Mouse (Mus musculus) hindbrain, postnatal 0 days (tissue): ENCODE measurements around the gene Tmem104. TPM values are rescaled to one million over a fixed set of nuclear protein-coding genes. Genes with fewer than 3 reads are reported as not detected.

Source experiments
- ATAC-seq: fragments of 200-750 bp; cut with Nextera tagmentation; 2 replicates; pipeline ENCODE4 v1.8.0; 2017; ENCODE audit warnings: mild to moderate bottlenecking, moderate TSS enrichment, moderate library complexity
- DNase-seq: peaks from one replicate; pipeline ENCODE4 v3.0.0-alpha.2; 2015; ENCODE audit warnings: low spot score
- H3K27ac ChIP-seq: fragments of 300-500 bp; sonication (generic); 2 replicates; pipeline ENCODE4 v1.5.1; 2014; ENCODE audit warnings: mild to moderate bottlenecking
- H3K27me3 ChIP-seq: fragments of 300-500 bp; sonication (generic); 2 replicates; pipeline ENCODE4 v1.6.1; 2014; ENCODE audit warnings: low read length, mixed read lengths; ENCODE audit not compliant: insufficient read depth
- H3K36me3 ChIP-seq: fragments of 300-500 bp; sonication (generic); 2 replicates; pipeline ENCODE4 v1.6.1; 2014; ENCODE audit warnings: low read length, mixed read lengths; ENCODE audit not compliant: insufficient read depth
- H3K4me1 ChIP-seq: fragments of 300-500 bp; sonication (generic); 2 replicates; pipeline ENCODE4 v1.6.1; 2014; ENCODE audit warnings: antibody characterized with exemption, low read length, mixed read lengths; ENCODE audit not compliant: insufficient read depth
- H3K4me2 ChIP-seq: fragments of 300-500 bp; sonication (generic); 2 replicates; pipeline ENCODE4 v1.6.1; 2014; ENCODE audit warnings: low read depth, mild to moderate bottlenecking, low read length, moderate library complexity, mixed read lengths
- H3K4me3 ChIP-seq: fragments of 300-500 bp; sonication (generic); 2 replicates; pipeline ENCODE4 v1.5.1; 2014; ENCODE audit warnings: low read length
- H3K9ac ChIP-seq: fragments of 300-500 bp; sonication (generic); replicated peaks from 2 replicates; pipeline ENCODE4 v1.6.1; 2014; ENCODE audit warnings: mild to moderate bottlenecking, low read length, moderate library complexity, mixed read lengths
- H3K9me3 ChIP-seq: fragments of 300-500 bp; sonication (generic); 2 replicates; pipeline ENCODE4 v1.6.1; 2016; ENCODE audit warnings: low read length, mixed read lengths
- CTCF ChIP-seq: IDR thresholded peaks from 2 replicates; pipeline ENCODE4 v1.5.1; 2016; ENCODE audit warnings: antibody characterized with exemption, control low read depth, low read depth
- WGBS: fragments of 180-500 bp; shearing (Covaris S2); extraction: QIAGEN DNeasy Blood & Tissue Kit; methylation state at CpG from one replicate; pipeline ENCODE4 v1.1.7; 2014; 5-methylcytosine and 5-hydroxymethylcytosine counted together
- polyA plus RNA-seq: library from polyadenylated mRNA; unstranded; fragments of >200 nt; fragmentation: Nextera tagmentation; extraction: Ambion mirVana; gene quantifications from 2 replicates; pipeline ENCODE4 v1.2.1, GENCODE M21; 2015
- total RNA-seq: library from RNA; depleted of rRNA; stranded (reverse); fragments of >200 nt; gene quantifications from 2 replicates; pipeline ENCODE4 v1.2.3, GENCODE M21; 2014

Tmem104 gene
- total and polyA plus RNA-seq, 2 experiments from 2014 or later = 11.1 to 13.5 TPM

GRCm38 (mm10) chr11:115274771-115275170 lies 87.5 kb downstream of the Tmem104 start:
- no peak overlapping the region for H3K4me3 ChIP-seq
- DNase-seq (no peak), ATAC-seq (no peak)
- WGBS = 94% methylated on average over 6 of the region's 6 CpGs
- H3K36me3 ChIP-seq = no peaks in the 10 kb centered on the region
- H3K9ac ChIP-seq = no peak overlapping the region
- no peak for TF ChIP-seq CTCF
- no peak overlapping the region for H3K4me2 ChIP-seq
- H3K4me1 ChIP-seq = peaks cover 10% of the 10 kb centered on the region
- no peaks in the 10 kb centered on the region for H3K9me3 ChIP-seq
- no peaks in the 10 kb centered on the region for H3K27me3 ChIP-seq
- H3K27ac ChIP-seq = no peak overlapping the region

GRCm38 (mm10) chr11:115275509-115275908 lies 88.2 kb downstream of the Tmem104 start:
- Histone ChIP-seq H3K4me3 (no peak overlapping the region), H3K27me3 (no peaks in the 10 kb centered on the region), H3K27ac (no peak overlapping the region), H3K4me1 (peaks cover 10% of the 10 kb centered on the region), H3K4me2 (peak overlapping the region; percentile 70), H3K9me3 (no peaks in the 10 kb centered on the region), H3K36me3 (no peaks in the 10 kb centered on the region), H3K9ac (no peak overlapping the region)
- DNase-seq (no peak), ATAC-seq (no peak)
- 86% methylated on average over 6 of the region's 6 CpGs for WGBS
- TF ChIP-seq CTCF = no peak

- WGBS = 55% methylated on average over 3 of the region's 3 CpGs
- ATAC-seq (no peak), DNase-seq (no peak)
- no peak for TF ChIP-seq CTCF
- peak overlapping the region; percentile 91 for H3K27ac ChIP-seq
- peaks cover 10% of the 10 kb centered on the region for H3K4me1 ChIP-seq
- no peaks in the 10 kb centered on the region for H3K27me3 ChIP-seq
- no peaks in the 10 kb centered on the region for H3K9me3 ChIP-seq
- H3K4me2 ChIP-seq = peak overlapping the region; percentile 70
- peak overlapping the region; percentile 73 for H3K9ac ChIP-seq
- H3K36me3 ChIP-seq = no peaks in the 10 kb centered on the region
- peak overlapping the region; percentile 64 for H3K4me3 ChIP-seq
Measured at GRCm38 (mm10) chr11:115275954-115276353, 88.7 kb downstream of the Tmem104 start.

- Histone ChIP-seq H3K27me3 (no peaks in the 10 kb centered on the region), H3K36me3 (no peaks in the 10 kb centered on the region), H3K9ac (peak within 1 kb of the TSS; percentile 73), H3K9me3 (no peaks in the 10 kb centered on the region), H3K4me3 (peak within 1 kb of the TSS; percentile 64), H3K27ac (peak within 1 kb of the TSS; percentile 91), H3K4me1 (peaks cover 10% of the 10 kb centered on the region), H3K4me2 (peak within 1 kb of the TSS; percentile 70)
- ATAC-seq (peak; percentile 97), DNase-seq (peak; percentile 100)
- under 1% methylated on average over 42 of the region's 42 CpGs for WGBS
- peak; percentile 46 for TF ChIP-seq CTCF
Measured at GRCm38 (mm10) chr11:115276780-115277603, 89.7 kb downstream of the Tmem104 start, which contains the start of gene Fdxr. Gene Fdxr, minus strand, starts transcription at chr11:115277050.

- H3K27ac ChIP-seq = peak overlapping the region; percentile 81
- ATAC-seq (no peak), DNase-seq (no peak)
- WGBS = 14% methylated on average over 7 of the region's 7 CpGs
- peak overlapping the region; percentile 70 for H3K4me2 ChIP-seq
- H3K36me3 ChIP-seq = no peaks in the 10 kb centered on the region
- H3K4me1 ChIP-seq = peaks cover 10% of the 10 kb centered on the region
- no peaks in the 10 kb centered on the region for H3K27me3 ChIP-seq
- no peaks in the 10 kb centered on the region for H3K9me3 ChIP-seq
- no peak for TF ChIP-seq CTCF
- H3K4me3 ChIP-seq = peak overlapping the region; percentile 64
- peak overlapping the region; percentile 42 for H3K9ac ChIP-seq
Measured at GRCm38 (mm10) chr11:115277604-115277975, 90.3 kb downstream of the Tmem104 start.

GRCm38 (mm10) chr11:115278176-115278575 lies 90.9 kb downstream of the Tmem104 start:
- Histone ChIP-seq H3K4me2 (0 out of 2 replicates have a peak overlapping the region, but pooled peaks have one; percentile 70), H3K27ac (no peak overlapping the region), H3K36me3 (no peaks in the 10 kb centered on the region), H3K27me3 (no peaks in the 10 kb centered on the region), H3K9me3 (no peaks in the 10 kb centered on the region), H3K9ac (no peak overlapping the region), H3K4me3 (no peak overlapping the region), H3K4me1 (peaks cover 10% of the 10 kb centered on the region)
- WGBS = 82% methylated on average over 6 of the region's 6 CpGs
- ATAC-seq (no peak), DNase-seq (no peak)
- TF ChIP-seq CTCF = no peak

GRCm38 (mm10) chr11:115279726-115280125 lies 92.4 kb downstream of the Tmem104 start:
- H3K27ac ChIP-seq = no peak overlapping the region
- 70% methylated on average over 1 of the region's 1 CpGs for WGBS
- H3K4me3 ChIP-seq = no peak overlapping the region
- no peaks in the 10 kb centered on the region for H3K36me3 ChIP-seq
- no peaks in the 10 kb centered on the region for H3K27me3 ChIP-seq
- TF ChIP-seq CTCF = no peak
- H3K9me3 ChIP-seq = no peaks in the 10 kb centered on the region
- H3K4me2 ChIP-seq = no peak overlapping the region
- peaks cover 10% of the 10 kb centered on the region for H3K4me1 ChIP-seq
- H3K9ac ChIP-seq = no peak overlapping the region
- ATAC-seq = no peak
- no peak for DNase-seq
